Mouse (Mus musculus) cortical plate, adult 2 months (tissue): ENCODE measurements around the gene Cacna2d3. TPM values are rescaled to one million over a fixed set of nuclear protein-coding genes. Genes with fewer than 3 reads are reported as not detected.
A peak's percentile ranks its signal among the peaks of the same experiment; 100 is the strongest.

ENCODE experiments used
- H3K27ac ChIP-seq: fragments of 200-500 bp; 2 replicates; pipeline ENCODE4 v1.5.1; 2012; ENCODE audit warnings: low read length, control low read depth, inconsistent platforms; ENCODE audit not compliant: insufficient read depth
- H3K4me1 ChIP-seq: fragments of 200-500 bp; 2 replicates; pipeline ENCODE4 v1.6.1; 2011; ENCODE audit warnings: low read length; ENCODE audit not compliant: control insufficient read depth, insufficient read depth
- H3K4me3 ChIP-seq: fragments of 200-500 bp; 2 replicates; pipeline ENCODE4 v1.5.1; 2011; ENCODE audit warnings: mild to moderate bottlenecking, low read length, control low read depth; ENCODE audit not compliant: insufficient read depth
- CTCF ChIP-seq: fragments of 200-500 bp; IDR thresholded peaks from 2 replicates; pipeline ENCODE4 v1.5.1; 2011; ENCODE audit warnings: mild to moderate bottlenecking, control low read depth, low read length; ENCODE audit not compliant: insufficient read depth; ENCODE audit errors: extremely low read depth
- POLR2A ChIP-seq: fragments of 200-500 bp; IDR thresholded peaks from 2 replicates; pipeline ENCODE4 v1.6.1; 2011; ENCODE audit warnings: mild to moderate bottlenecking, low read length, control low read depth; ENCODE audit not compliant: insufficient read depth; ENCODE audit errors: extremely low read depth
- polyA plus RNA-seq: library from polyadenylated mRNA; depleted of rRNA; stranded (reverse); fragments of >200 nt; gene quantifications from 2 replicates; pipeline ENCODE4 v1.2.3, GENCODE M21; 2012

The Cacna2d3 gene
- polyA plus RNA-seq, 1 experiment: 75.4 TPM

DNA sequence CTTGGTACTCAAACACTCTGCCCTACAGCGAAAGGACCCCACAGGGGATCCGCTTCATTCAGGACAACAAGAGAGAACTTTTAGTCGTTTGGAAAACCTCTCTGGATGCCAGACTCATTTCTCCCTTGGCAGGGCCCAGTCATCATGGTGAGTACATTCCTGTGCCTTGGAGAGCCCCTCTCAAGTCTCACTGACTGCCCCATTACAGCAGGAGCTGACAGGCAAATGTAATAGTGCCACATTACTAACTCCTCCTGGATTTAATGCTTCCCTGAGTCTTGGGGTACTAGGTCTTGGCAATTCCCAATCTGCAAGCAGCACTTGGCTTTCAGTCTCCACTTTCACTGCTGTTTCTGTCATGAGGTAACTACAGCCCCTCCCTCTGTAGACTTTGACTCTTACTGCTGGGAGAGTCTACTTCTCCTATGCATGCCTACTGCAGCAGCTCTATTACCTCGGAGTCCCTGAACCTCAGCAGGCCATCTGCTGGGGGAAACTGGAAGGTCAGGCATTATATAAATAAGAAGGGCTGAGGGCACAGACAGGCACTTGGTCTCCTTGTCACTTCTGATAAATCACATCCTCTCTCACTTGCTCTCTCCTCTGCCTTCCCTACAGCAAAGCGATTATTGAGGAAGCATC, 454.3 kb downstream of the Cacna2d3 start:
- no peak for TF ChIP-seq POLR2A
- TF ChIP-seq CTCF: 0 out of 2 replicates have a peak, but pooled peaks have one; percentile 21
- no peaks in the 10 kb centered on the region; the same call in 1 of the 2 replicates for H3K4me1 ChIP-seq
- no peak overlapping the region for H3K27ac ChIP-seq
- no peak overlapping the region for H3K4me3 ChIP-seq

DNA sequence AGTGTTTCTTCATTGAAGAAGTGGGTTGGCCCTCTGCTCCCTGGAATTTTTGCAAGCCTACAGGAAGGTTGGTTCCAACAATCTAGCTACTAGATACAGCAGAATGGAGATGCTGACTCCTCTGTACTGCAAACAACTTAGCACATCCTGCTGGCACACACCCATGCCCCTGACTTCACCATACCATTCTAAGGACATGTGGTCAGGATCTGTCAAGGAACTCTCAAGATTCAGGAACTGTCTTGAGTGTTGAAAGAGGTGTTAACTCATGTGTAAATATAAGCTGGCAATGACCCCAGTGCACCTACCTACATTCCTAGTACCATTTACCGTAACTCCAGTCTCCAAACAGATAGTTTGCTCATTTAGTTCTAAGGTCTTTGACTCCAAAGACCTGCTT, 461.0 kb downstream of the Cacna2d3 start:
- H3K4me3 ChIP-seq: no peak overlapping the region
- H3K27ac ChIP-seq: no peak overlapping the region
- no peaks in the 10 kb centered on the region for H3K4me1 ChIP-seq
- no peak for TF ChIP-seq POLR2A
- TF ChIP-seq CTCF: no peak

DNA sequence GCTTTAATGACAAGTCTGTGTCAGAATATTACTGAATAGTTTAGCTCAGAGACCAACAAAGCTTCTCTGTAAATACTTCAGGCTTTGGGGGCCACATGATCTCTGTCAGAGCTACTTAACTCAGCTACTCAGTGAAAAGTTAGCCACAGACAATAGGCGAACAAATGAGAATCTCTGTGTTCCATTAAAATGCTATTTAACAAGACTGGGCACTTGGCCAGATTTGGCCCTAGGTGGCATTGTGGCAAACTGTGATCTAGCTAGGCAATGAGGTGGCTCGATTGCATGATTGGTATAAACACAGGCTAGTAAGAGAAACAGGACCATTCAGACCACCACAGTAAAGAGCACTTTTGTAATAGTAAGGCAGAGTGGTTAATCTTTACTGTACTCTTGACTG, 478.1 kb downstream of the Cacna2d3 start:
- H3K4me1 ChIP-seq: no peaks in the 10 kb centered on the region
- H3K4me3 ChIP-seq: no peak overlapping the region
- H3K27ac ChIP-seq: no peak overlapping the region
- TF ChIP-seq CTCF (no peak), POLR2A (no peak)

DNA sequence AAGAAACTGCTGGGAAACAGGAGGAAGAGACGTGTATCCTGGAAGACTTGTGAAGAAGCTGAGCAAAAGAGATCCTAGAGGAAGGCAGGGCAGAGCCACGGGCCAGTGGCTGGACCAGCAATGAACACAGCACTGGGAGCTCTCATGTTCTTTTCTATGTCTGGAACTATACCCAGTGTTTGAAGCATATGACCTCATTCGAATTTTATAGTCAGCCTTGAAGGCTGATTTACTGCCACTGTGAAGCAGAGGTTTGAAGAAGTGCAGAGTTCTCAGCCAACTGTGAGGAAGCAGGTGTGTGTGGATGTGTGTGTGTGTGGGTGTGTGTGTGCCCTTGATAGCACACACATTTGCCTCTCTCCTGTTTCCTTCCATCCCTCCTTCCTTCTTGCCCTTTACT, 483.2 kb downstream of the Cacna2d3 start:
- H3K4me1 ChIP-seq: no peaks in the 10 kb centered on the region
- TF ChIP-seq POLR2A (no peak), CTCF (no peak)
- H3K4me3 ChIP-seq: no peak overlapping the region
- H3K27ac ChIP-seq: no peak overlapping the region

DNA sequence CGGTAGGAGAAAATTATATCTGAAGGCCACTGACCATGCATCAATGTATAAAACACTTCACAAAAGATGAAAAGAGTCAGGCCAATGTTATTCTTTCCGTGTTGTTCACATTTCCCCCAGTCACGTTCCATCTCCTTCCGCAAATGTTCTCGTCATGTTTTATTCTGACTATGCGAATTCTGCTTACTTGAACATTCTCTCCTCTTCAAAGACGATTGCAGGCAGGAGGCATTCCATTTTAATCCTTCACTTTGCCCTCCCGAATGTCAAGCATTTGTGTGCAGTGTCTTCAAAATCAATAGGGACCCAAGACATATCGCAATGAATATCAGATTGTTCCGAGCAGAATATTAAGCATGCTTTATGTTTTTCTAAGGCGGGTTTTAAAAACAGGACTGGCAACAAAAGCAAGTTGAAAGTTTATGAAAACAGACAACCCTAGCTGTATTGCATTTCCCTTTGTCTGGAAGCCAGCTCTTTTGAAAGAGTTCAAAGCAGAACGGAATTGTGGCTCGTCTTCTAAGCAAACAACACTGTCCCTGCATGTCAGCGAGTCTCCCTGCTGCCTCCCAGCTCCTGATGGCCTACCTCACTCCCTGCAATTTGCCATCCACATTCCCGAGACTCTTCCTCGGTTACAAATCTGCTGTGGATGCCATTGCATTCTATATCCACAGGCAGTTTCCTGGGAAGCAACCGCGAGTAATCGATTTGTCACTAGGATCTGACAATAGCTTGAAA, 492.5 kb downstream of the Cacna2d3 start:
- Histone ChIP-seq H3K27ac (no peak overlapping the region), H3K4me1 (no peaks in the 10 kb centered on the region; the same call in 1 of the 2 replicates), H3K4me3 (no peak overlapping the region)
- TF ChIP-seq POLR2A (no peak), CTCF (no peak)

DNA sequence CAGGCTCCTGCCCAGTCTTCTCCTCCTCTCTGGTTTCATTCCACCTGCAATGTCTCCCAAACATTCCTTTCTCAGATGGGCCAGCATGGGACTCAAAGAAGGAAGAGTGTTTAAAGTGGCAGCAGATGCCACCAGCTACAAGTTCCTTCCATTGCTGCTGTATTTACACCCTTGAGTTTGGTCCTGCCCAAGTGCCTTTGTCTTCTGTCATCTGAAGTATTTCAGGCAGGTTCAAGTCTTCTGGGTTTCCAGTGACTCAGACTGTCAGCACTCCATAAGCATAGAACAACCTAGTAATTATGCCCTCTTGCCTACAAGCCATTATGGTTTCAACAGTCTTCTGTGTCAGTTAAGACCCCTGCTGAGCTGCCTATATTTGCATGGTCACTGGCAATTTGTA, 493.2 kb downstream of the Cacna2d3 start:
- H3K4me3 ChIP-seq: no peak overlapping the region
- H3K27ac ChIP-seq: no peak overlapping the region
- H3K4me1 ChIP-seq: no peaks in the 10 kb centered on the region; the same call in 1 of the 2 replicates
- no peak for TF ChIP-seq POLR2A
- TF ChIP-seq CTCF: no peak

DNA sequence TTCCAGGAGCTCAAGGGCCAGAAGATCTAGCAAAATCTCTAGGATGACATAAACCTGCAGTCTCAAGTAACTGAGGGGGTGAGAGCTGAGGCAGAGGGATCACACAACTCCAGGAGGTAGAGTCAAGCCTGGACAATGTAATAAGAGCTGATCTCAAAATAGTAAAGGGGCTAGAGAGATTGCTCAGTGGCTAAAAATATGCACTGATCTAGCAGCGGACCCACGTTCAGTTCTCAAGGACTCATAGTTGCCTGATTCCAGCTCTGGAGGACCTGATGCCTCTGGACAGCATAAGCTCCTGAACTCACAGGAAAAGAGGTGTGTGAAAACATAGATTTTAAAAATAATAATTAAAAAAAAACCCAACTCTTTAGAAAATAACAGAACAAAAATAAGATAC, 493.7 kb downstream of the Cacna2d3 start:
- Histone ChIP-seq H3K4me1 (no peaks in the 10 kb centered on the region; the same call in 1 of the 2 replicates), H3K4me3 (no peak overlapping the region), H3K27ac (no peak overlapping the region)
- TF ChIP-seq POLR2A (no peak), CTCF (no peak)

DNA sequence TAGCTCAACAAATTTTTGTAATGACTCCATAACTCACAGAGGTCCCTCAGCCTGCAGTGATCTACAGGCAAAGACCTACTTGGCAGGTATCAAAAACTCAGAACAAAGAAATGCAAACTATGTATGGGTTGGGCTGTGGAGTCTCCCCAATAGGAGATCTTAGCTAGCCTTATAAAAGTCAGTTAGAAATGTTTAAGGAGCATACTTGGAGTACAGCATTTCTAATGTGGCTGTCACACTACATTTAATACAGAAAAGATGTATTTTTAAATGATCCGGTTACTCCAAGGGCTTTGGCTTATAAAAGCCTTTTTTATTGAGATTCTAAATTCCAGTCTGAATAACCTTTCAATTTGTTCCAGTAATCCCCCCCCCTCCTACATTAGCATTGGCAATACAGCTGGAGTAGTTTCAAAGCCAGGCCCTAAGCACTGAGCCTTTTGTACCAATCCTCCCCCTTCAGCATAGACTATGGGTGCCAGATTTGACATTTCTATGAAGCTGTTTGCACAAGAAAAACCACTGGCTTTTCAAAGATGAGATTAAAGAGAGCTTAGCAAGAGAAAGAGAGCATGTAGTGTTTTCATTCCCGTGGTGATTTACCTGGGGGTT, 495.8 kb downstream of the Cacna2d3 start:
- TF ChIP-seq POLR2A (no peak), CTCF (no peak)
- Histone ChIP-seq H3K4me1 (no peaks in the 10 kb centered on the region; the same call in 1 of the 2 replicates), H3K4me3 (no peak overlapping the region), H3K27ac (no peak overlapping the region)

DNA sequence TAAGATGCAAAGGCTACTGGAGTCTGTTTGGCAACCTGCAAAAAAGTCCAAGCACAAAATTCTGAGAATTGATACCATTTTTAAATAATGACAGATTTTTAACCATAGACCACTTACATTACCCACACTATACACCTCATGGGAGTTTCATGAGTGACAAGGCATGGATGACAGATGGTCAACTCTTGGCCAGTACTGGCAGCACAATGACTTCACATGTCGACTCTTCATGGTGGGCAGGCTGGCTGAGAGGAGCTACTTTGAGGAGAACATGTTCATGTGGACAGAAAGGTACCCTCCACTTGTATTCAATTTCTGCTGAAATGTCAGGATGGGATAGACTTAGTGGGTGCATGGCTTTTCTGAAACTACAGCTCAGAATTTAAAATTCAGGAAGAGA, 498.7 kb downstream of the Cacna2d3 start:
- Histone ChIP-seq H3K27ac (no peak overlapping the region), H3K4me1 (no peaks in the 10 kb centered on the region; the same call in 1 of the 2 replicates), H3K4me3 (no peak overlapping the region)
- TF ChIP-seq CTCF: no peak
- no peak for TF ChIP-seq POLR2A

DNA sequence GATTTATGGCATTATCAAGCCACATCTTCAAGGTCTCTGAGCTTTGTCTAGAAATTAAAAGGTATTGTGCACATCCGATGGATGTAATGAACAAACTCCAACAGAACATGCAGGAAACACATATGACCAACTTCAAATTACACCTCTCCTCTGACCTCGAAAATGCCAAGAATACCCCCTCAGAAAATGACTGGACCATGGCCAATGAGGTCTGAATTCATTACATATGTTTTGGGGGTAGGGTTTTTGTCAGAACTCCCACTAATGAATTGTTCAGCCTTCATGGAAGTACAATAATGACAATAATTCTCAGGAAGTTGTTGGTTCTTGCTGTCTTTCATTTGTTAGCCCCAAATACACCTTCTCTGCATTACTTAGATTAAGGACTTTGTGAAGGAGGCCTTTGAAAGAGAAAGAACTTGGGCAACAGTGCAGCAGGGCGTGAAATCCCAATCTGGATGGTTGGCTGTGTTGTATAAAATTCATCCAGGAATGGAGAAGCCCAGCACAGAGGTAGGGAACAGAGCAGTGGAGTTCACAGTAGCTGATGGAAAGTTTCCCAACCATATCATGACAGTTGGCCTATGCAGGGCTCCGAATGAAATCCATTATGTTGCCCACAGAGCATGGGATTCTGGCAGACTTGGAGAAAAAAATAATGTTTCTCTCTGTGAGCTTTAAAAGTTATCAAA, 499.3 kb downstream of the Cacna2d3 start:
- H3K4me3 ChIP-seq: no peak overlapping the region
- H3K27ac ChIP-seq: no peak overlapping the region

More for the DNA sequence above, 499.3 kb downstream of the Cacna2d3 start:
- TF ChIP-seq POLR2A: no peak
- no peak for TF ChIP-seq CTCF
- H3K4me1 ChIP-seq: no peaks in the 10 kb centered on the region; the same call in 1 of the 2 replicates
